Mouse (Mus musculus): Measurements from ENCODE around the gene Ddc. TPM values are rescaled to one million over a fixed set of nuclear protein-coding genes. Genes with fewer than 3 reads are reported as not detected.

Gene Ddc
- polyA plus RNA-seq, 1 experiment from 2014 or later = 48.5 TPM

- Histone ChIP-seq H3K27me3 (replicated peaks) (no peaks in the 10 kb centered on the region), H3K4me2 (no peak overlapping the region), H3K9ac (no peak overlapping the region), H3K27ac (peak overlapping the region; percentile 52), H3K9me3 (no peaks in the 10 kb centered on the region), H3K4me3 (replicated peaks) (no peak overlapping the region), H3K36me3 (no peaks in the 10 kb centered on the region), H3K4me1 (peaks cover 12% of the 10 kb centered on the region)
- ATAC-seq (ENCODE audit: insufficient read depth, low FRiP score, low read depth) = no peak
- WGBS = 68% methylated on average over 6 of the region's 6 CpGs
These were observed 45.9 kb downstream of the Ddc start for GRCm38 (mm10) chr11:11851957-11852505.

- H3K9me3 ChIP-seq = no peaks in the 10 kb centered on the region
- H3K9ac ChIP-seq = no peak overlapping the region
- H3K4me1 ChIP-seq = peaks cover 9% of the 10 kb centered on the region
- no peak for ATAC-seq (ENCODE audit: insufficient read depth, low FRiP score, low read depth)
- H3K4me2 ChIP-seq = no peak overlapping the region
- peak overlapping the region; percentile 52 for H3K27ac ChIP-seq
- H3K27me3 ChIP-seq (replicated peaks) = no peaks in the 10 kb centered on the region
- WGBS = 58% methylated on average over 6 of the region's 6 CpGs
- no peaks in the 10 kb centered on the region for H3K36me3 ChIP-seq
- H3K4me3 ChIP-seq (replicated peaks) = no peak overlapping the region
These were observed 47.3 kb downstream of the Ddc start for GRCm38 (mm10) chr11:11850476-11851267.

GRCm38 (mm10) chr11:11849513-11850311 lies 48.2 kb downstream of the Ddc start:
- WGBS = 42% methylated on average over 13 of the region's 13 CpGs
- Histone ChIP-seq H3K9me3 (no peaks in the 10 kb centered on the region), H3K4me2 (no peak overlapping the region), H3K4me1 (peaks cover 11% of the 10 kb centered on the region), H3K27me3 (replicated peaks) (no peaks in the 10 kb centered on the region), H3K4me3 (replicated peaks) (no peak overlapping the region), H3K36me3 (no peaks in the 10 kb centered on the region), H3K9ac (no peak overlapping the region), H3K27ac (peak overlapping the region; percentile 52; the same call in 1 of the 2 replicates)
- ATAC-seq (ENCODE audit: insufficient read depth, low FRiP score, low read depth) = no peak

- 88% methylated on average over 4 of the region's 4 CpGs for WGBS
- no peak for ATAC-seq (ENCODE audit: insufficient read depth, low FRiP score, low read depth)
These were observed 49.5 kb downstream of the Ddc start for GRCm38 (mm10) chr11:11848467-11848866.

GRCm38 (mm10) chr11:11845044-11845443 lies 52.9 kb downstream of the Ddc start:
- H3K4me1 ChIP-seq = peaks cover 6% of the 10 kb centered on the region
- H3K27ac ChIP-seq = peak overlapping the region; percentile 60
- H3K4me2 ChIP-seq = no peak overlapping the region
- H3K36me3 ChIP-seq = no peaks in the 10 kb centered on the region
- no peak for ATAC-seq (ENCODE audit: insufficient read depth, low FRiP score, low read depth)
- 66% methylated on average over 8 of the region's 8 CpGs for WGBS
- no peak overlapping the region for H3K9ac ChIP-seq
- H3K4me3 ChIP-seq (replicated peaks) = no peak overlapping the region
- H3K27me3 ChIP-seq (replicated peaks) = no peaks in the 10 kb centered on the region
- H3K9me3 ChIP-seq = no peaks in the 10 kb centered on the region

More at GRCm38 (mm10) chr11:11848467-11848866, 49.5 kb downstream of the Ddc start:
- no peaks in the 10 kb centered on the region for H3K27me3 ChIP-seq (replicated peaks)
- H3K4me3 ChIP-seq (replicated peaks) = no peak overlapping the region
- no peaks in the 10 kb centered on the region for H3K36me3 ChIP-seq
- H3K9me3 ChIP-seq = no peaks in the 10 kb centered on the region
- H3K4me1 ChIP-seq = peaks cover 13% of the 10 kb centered on the region
- H3K9ac ChIP-seq = no peak overlapping the region
- no peak overlapping the region for H3K4me2 ChIP-seq
- 0 out of 2 replicates have a peak overlapping the region, but pooled peaks have one; percentile 26 for H3K27ac ChIP-seq

- Histone ChIP-seq H3K27me3 (replicated peaks) (no peaks in the 10 kb centered on the region), H3K4me3 (replicated peaks) (no peak overlapping the region), H3K9me3 (no peaks in the 10 kb centered on the region), H3K9ac (no peak overlapping the region), H3K4me2 (no peak overlapping the region), H3K4me1 (peaks cover 6% of the 10 kb centered on the region; the same call in 1 of the 2 replicates), H3K36me3 (no peaks in the 10 kb centered on the region), H3K27ac (peak overlapping the region; percentile 60)
- peak; percentile 70; the same call in 1 of the 2 replicates for ATAC-seq (ENCODE audit: insufficient read depth, low FRiP score, low read depth)
- 43% methylated on average over 13 of the region's 13 CpGs for WGBS
These were observed 53.5 kb downstream of the Ddc start for GRCm38 (mm10) chr11:11844367-11844971.

- 52% methylated on average over 4 of the region's 4 CpGs for WGBS
- H3K27ac ChIP-seq = no peak overlapping the region
- H3K4me1 ChIP-seq = peaks cover 22% of the 10 kb centered on the region
These were observed 56.4 kb downstream of the Ddc start for GRCm38 (mm10) chr11:11841590-11841989.

GRCm38 (mm10) chr11:11840746-11841145 lies 57.2 kb downstream of the Ddc start:
- Histone ChIP-seq H3K36me3 (no peaks in the 10 kb centered on the region), H3K27me3 (replicated peaks) (no peaks in the 10 kb centered on the region), H3K4me3 (replicated peaks) (no peak overlapping the region), H3K27ac (no peak overlapping the region), H3K4me2 (no peak overlapping the region), H3K4me1 (peaks cover 28% of the 10 kb centered on the region), H3K9me3 (no peaks in the 10 kb centered on the region), H3K9ac (no peak overlapping the region)
- WGBS = 67% methylated on average over 2 of the region's 2 CpGs
- no peak for ATAC-seq (ENCODE audit: insufficient read depth, low FRiP score, low read depth)

More at GRCm38 (mm10) chr11:11841590-11841989, 56.4 kb downstream of the Ddc start:
- H3K36me3 ChIP-seq = no peaks in the 10 kb centered on the region
- no peak overlapping the region for H3K4me2 ChIP-seq
- peak; percentile 60; the same call in 1 of the 2 replicates for ATAC-seq (ENCODE audit: insufficient read depth, low FRiP score, low read depth)
- no peak overlapping the region for H3K9ac ChIP-seq
- no peaks in the 10 kb centered on the region for H3K27me3 ChIP-seq (replicated peaks)
- H3K9me3 ChIP-seq = no peaks in the 10 kb centered on the region
- H3K4me3 ChIP-seq (replicated peaks) = no peak overlapping the region

- no peak overlapping the region for H3K9ac ChIP-seq
- 86% methylated on average over 7 of the region's 7 CpGs for WGBS
- no peak for ATAC-seq (ENCODE audit: insufficient read depth, low FRiP score, low read depth)
- H3K27me3 ChIP-seq (replicated peaks) = no peaks in the 10 kb centered on the region
- no peaks in the 10 kb centered on the region for H3K36me3 ChIP-seq
- peaks cover 30% of the 10 kb centered on the region for H3K4me1 ChIP-seq
- H3K4me3 ChIP-seq (replicated peaks) = no peak overlapping the region
- H3K27ac ChIP-seq = no peak overlapping the region
- H3K9me3 ChIP-seq = no peaks in the 10 kb centered on the region
- H3K4me2 ChIP-seq = no peak overlapping the region
These were observed 58.1 kb downstream of the Ddc start for GRCm38 (mm10) chr11:11839874-11840273.

GRCm38 (mm10) chr11:11837384-11837783 lies 60.6 kb downstream of the Ddc start:
- Histone ChIP-seq H3K36me3 (no peaks in the 10 kb centered on the region), H3K4me2 (no peak overlapping the region), H3K4me3 (replicated peaks) (no peak overlapping the region), H3K27me3 (replicated peaks) (no peaks in the 10 kb centered on the region), H3K9me3 (no peaks in the 10 kb centered on the region), H3K4me1 (peaks cover 35% of the 10 kb centered on the region), H3K9ac (no peak overlapping the region), H3K27ac (peak overlapping the region; percentile 65)
- 48% methylated on average over 5 of the region's 5 CpGs for WGBS
- ATAC-seq (ENCODE audit: insufficient read depth, low FRiP score, low read depth) = no peak

GRCm38 (mm10) chr11:11836713-11837370 lies 61.1 kb downstream of the Ddc start:
- no peaks in the 10 kb centered on the region for H3K27me3 ChIP-seq (replicated peaks)
- H3K27ac ChIP-seq = peak overlapping the region; percentile 65
- no peak overlapping the region for H3K9ac ChIP-seq
- 19% methylated on average over 18 of the region's 18 CpGs for WGBS
- ATAC-seq (ENCODE audit: insufficient read depth, low FRiP score, low read depth) = peak; percentile 80; the same call in 1 of the 2 replicates
- no peaks in the 10 kb centered on the region for H3K9me3 ChIP-seq
- 0 out of 2 replicates have a peak overlapping the region, but pooled peaks have one; percentile 3 for H3K4me3 ChIP-seq (replicated peaks)
- H3K4me2 ChIP-seq = peak overlapping the region; percentile 32
- no peaks in the 10 kb centered on the region for H3K36me3 ChIP-seq
- H3K4me1 ChIP-seq = peaks cover 39% of the 10 kb centered on the region
